Mouse (Mus musculus) liver, embryonic 14.5 days (tissue): ENCODE measurements around the gene Trmt10a.

Experiments
- CTCF ChIP-seq: IDR thresholded peaks from 2 replicates; pipeline ENCODE4 v1.5.1; 2016; ENCODE audit warnings: antibody characterized with exemption, low read depth, control low read depth
- EP300 ChIP-seq: IDR thresholded peaks from 2 replicates; pipeline ENCODE4 v1.6.1; 2016; ENCODE audit warnings: antibody characterized with exemption, low read depth

- TF ChIP-seq CTCF = no peak
- no peak for TF ChIP-seq EP300
These were observed 14.1 kb upstream of the Trmt10a start for GRCm38 (mm10) chr3:138129110-138129509.
